Mouse (Mus musculus) kidney, adult 8-10 months (tissue): Measurements from ENCODE around the gene Rph3al.

ENCODE experiments used
- DNase-seq, 2 experiments: peaks; one replicate each; pipeline ENCODE4 v3.0.0; 2022

The Rph3al gene

DNA sequence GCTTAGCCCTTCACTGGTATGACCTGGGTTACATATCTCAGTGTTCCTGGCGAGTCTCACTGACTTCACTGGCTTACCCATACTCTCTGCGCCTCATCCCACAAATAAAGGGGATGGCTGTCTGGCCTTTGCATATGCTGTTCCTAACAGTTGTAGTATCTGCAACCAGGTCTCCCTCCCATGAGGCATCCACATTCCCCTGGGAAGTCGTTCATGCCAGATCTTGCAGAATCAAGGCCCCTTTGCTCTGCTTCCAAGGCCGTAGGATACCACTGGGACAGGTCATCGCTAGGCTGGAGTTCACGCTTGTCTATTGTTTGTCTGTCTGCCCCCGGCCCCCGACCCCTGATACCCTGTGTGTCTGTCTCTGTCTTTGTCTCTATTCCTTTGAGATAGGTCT lies 78.8 kb downstream of the Rph3al start:
- no peak for DNase-seq

DNA sequence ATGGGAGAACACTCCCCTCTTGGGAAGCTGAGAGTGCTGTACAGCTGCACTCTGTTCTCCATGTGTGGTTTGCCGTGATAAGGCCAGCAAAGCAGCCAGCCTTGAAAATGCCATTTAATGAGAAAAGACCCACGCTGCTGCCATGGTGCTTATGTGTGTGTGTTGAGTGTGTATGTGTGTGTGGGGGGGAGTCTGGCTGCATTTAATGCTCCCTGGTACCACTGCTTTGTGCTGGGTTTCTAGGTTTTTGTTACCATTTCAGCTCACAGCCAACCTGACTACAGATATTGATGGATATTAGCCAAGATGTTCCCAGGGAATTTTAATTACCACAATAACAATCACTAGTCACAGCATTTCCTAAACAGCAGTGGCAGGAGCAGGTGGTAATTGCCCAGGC lies 79.3 kb downstream of the Rph3al start:
- DNase-seq: no peak

DNA sequence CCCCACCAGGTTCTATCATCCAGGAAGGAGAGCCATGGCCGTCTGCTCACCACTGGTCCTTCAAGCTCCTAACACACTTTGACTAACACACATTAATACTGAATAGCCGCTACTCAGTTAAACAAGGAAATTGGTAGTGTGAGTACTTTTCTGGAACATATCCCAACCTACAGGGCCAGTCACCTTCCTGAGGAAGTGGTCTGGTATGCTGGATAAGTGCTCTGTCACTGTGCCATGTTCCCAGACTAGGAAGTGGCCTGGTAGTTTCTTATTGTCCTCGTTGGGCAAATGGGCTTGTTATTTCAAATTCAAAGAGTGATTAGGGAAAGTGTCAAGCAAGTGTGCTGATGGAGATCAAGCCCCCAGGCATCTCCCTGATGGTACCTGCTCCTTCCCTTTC lies 80.4 kb downstream of the Rph3al start:
- DNase-seq: peak in 1 of 2 experiments; percentile 22

DNA sequence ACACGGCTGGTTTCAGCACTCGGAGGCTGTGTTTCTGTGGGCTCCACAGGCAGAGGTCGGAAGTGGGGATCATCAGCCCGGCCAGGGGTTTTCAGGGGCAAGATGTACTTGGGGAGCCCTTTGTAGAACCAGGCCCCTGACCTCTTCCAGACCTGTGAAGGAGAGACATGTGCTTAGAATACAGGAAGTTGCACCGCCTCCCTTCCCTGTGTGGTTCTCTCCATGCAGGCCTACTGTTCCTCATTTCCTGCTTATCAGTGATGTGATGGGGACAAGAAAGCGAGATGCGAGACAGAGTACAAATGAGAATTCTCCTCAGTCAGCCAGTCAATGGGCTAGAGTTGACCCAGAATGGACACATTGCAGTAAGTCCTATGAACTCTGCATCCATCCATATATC lies 83.9 kb downstream of the Rph3al start:
- no peak for DNase-seq

DNA sequence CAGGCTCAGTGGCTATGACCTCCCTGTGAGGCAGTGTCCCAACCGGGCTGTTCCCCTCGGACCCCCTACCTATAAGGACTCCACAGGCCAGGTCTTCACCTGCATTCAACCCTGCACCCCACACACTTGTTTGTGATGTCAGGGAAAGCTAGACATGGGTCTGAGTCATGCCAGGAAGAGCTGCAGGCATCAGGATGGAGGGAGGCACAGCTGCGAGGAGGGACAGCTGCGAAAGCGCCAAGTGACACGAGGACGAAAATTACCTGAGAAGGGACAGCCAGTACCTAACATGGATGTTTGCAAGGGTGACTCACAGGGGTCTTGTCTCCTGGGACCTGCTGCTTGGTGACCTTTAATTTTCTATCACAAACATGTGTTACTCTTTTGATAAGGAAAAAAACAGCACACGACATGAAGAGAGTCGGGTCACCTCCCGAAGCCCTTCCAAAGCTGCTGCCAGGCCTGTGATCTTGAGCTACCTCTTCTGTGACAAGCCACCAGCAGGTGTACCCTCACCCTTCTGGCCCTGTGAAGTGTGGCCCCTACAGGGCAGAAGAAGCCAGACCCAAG lies 85.1 kb downstream of the Rph3al start:
- no peak for DNase-seq

DNA sequence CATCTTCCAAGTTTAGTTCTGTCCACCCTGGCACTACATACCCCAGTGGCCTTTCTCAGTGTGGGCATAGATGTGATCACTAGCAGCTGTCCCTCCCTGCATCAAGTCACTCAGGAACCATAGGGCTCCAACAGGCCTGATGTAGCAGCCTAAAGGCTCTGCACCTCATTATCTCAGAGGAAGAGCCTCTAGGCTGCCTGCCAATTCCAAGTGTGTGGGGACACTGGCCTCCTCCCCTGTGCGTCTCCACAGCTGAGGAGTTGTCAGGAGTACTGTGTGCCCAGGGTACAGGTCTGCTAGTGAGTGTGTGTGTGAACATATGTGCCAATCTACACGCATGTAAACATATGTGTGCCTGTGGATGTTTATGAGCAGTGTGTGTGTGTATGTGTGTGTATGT lies 85.7 kb downstream of the Rph3al start:
- DNase-seq: no peak

DNA sequence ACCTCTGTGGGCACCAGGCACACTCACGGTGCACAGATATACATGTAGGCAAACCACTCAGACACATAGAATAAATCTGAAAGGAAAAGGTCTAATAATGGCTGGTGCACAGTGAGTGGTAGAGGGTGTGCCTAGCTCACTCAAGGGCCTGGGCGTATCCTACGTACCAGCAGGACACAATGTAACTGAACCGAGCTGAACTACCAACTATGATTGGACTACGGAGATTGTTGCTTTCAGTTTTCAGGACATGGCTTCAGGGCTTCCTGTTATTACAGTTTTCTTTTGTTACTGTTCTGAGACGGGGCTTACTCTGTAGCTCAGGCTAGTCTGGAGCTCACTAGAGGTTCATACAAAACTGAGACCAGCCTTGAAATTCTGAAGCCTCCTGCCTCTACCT lies 88.7 kb downstream of the Rph3al start:
- no peak for DNase-seq

DNA sequence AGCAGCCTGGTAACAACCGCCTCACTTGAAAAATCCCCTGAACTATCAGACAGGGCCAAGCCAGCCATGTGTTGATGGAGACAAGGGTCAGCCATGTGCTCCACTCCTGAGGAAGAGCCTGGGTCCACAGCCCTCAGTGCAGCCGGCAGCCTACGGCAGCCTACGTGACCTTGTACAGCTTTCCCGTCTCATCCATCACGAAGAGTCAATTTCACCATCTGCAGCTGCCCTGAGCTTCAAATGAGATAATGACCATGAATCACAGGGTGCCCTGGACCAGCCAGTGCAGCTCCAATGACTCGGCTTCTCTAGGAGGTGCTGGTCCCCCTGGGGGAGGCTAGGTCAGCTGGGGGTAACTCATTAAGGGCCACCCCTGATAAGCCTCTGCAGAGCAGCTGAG lies 91.6 kb downstream of the Rph3al start:
- no peak for DNase-seq

DNA sequence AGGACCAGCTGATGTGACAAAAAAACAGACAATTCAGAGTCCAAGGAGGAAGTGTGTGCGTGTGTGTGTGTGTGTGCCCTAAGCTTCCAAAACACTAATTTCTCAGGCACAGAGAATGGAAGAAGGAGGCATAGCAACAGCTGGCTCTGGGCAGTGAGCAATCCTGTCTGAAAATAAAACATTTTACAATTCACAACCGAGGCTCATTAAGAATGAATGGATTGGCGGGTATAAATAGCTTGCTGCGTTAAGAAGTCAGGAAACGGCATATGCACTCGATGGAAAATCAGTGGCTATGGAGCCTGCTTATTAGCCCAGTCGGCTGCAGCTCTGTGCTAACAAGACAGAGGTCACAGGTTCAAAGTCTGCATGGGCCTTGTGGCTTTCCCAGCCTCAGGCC lies 92.6 kb downstream of the Rph3al start:
- no peak for DNase-seq

DNA sequence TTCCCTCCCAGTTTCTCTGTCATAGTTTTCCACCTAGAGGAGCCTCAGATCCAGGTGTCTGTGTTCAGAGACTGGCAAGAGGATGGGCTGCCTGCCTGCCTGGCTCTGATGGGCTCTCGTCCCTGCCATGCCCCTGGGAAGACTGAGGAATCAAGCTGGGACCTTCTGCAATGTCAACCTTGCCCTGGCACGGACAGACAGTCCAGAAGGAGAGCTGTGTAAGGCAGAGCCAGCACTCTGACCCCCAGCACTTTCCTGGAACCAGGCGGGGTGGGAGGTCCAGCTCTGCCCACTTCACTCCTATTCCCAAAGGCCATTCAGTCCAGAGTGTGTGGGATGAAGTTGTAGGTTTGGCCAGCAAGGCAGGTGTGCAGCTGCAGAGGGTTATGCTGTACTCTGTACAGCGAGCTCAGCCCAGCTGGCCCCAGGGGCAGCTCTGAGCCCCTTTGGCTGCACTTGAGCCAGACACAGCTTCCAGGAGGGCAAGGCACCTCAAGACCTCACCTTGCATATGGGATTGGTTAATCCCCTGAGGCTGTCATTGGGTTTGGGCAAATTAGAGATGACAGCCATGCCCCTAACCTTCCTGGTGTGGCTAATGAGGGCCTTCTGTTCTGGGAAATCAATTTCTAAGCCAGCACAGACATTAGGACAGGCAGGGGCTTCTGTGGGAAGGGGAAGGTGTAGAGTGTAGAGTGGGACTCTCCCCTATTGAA lies 95.2 kb downstream of the Rph3al start:
- no peak for DNase-seq

DNA sequence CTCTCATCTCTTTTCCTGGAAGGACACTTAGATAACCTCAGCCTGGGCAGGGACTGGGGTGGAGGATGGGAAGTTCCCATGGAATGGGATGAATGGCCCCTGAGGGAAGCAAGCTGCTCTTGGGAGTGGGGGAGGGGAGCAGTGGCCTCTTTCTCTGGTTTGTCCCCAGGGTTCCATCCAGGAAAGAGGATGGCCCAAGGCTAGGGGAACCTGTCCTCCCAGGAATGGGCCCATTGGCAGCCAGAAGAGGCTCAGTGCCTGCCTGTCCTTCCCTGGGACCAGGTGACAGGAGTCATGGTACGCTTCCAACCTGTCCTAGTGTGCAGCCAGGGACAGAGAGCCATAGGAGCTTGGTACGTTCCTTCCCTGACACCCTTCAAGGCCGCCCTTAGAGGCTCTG lies 96.7 kb downstream of the Rph3al start:
- no peak for DNase-seq

DNA sequence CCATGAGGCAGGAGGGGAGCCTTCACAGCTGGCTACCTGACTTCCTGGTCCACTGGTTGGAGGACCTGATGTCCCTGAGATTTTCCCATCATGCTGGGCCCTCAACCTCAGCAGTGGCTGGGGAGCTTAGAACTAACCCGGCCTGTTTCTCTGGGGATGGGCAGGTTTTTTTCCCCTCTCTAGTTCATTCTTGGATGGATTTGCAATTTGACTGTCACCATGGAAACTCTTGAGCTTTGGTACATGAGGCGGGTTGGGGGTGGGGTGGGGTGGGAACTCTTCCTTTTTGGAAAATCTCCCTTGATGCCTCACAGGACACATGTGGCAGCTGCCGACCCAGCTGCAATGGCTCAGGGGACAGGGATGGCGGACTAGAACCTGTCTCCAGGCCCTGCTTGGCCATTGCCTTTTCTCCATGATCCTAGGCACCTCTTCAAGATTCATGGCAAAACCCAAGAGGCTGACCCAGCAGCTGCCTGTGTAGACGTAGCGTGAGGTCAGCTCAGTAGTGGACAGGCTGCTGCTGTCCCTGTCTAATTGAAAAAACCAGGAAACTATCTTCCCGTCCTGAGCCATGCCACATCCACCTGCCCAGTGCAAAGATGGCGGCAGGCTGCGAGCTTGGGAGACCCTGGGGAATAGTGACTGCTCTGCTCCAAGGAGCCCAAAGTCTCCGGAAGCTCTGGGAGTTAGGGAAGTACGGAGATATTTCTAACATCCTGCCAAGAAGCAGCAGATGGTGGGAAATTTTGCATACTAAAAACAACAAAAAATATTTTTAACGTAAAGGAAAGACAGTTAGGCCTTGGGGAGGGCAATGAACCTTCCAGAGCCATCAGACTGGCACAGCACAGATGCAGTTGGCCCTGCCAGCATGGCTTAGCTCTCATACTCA lies 98.4 kb downstream of the Rph3al start:
- no peak for DNase-seq

DNA sequence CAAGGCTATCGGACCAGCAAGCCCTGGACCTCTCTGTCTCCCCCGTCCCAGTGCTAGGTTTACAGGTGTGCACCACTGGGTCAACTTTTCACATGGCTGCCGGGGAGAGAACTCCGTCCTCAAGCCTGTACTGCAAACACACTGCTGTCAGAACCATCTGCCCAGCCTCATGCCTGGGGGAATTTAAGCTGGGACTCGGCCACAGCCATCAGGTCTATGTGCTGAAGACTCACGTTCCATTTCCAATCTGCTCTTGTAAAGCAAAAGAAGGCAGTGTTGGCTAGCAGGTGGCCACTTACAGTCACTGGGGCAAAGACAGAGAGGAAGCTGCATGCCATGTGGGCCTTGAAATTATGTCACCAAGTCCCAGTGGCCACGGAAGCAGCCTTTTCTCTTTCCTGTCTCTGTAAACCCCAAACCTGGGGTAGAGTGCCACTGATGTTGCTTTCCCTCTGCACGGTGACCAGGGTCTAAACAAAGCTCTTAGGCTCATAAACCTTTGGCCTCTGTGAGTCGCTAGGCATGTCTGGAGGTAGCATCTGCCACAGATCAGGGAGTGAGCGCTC lies 99.3 kb downstream of the Rph3al start:
- no peak for DNase-seq

DNA sequence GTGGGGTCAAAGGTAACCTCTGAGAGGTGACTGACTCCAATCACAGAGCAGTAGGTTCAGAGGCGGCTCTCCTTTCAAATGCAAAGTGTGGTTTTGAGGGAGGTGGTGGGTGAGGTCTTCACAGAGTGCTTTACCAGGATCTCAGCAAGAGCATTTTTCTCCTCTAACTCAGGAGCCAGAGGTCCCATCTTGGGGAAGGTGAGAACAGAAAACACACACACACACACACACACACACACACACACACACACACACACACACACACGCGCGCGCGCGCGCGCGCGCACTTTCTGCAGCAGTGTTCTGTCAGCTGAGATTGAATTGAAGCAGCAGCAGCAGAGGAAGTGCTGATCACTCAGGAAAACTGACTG lies 102.0 kb downstream of the Rph3al start:
- no peak for DNase-seq

DNA sequence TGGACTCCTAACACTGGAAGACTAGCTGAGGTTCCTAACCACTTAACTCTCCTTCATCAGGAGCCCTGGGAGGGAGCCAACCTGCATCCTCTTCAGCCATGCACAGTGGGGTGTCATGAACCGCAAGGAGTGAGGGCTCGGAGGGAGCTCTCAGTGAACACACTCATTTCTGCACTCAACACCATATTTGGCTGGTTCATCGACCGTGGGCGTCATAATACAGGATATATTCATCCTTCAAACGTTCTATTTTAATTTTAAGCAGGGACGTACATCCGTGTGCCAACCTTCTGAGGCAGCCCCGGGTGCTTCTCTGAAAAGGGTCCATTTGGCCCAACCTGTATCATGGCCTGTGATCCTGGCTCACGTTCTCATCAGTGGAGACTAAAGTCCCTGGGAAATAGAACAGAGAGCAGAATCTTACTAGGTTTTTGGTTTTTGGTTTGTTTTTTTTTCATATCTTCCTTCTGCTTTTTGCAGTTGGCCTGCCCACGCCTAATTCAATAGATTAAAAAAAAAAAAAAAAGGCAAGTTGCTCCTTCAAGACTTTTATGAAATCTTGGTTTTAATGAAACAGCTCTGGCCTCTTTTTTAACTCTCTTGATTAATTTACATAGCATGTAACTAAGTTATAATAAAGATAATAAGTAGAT lies 102.5 kb downstream of the Rph3al start:
- DNase-seq: no peak

DNA sequence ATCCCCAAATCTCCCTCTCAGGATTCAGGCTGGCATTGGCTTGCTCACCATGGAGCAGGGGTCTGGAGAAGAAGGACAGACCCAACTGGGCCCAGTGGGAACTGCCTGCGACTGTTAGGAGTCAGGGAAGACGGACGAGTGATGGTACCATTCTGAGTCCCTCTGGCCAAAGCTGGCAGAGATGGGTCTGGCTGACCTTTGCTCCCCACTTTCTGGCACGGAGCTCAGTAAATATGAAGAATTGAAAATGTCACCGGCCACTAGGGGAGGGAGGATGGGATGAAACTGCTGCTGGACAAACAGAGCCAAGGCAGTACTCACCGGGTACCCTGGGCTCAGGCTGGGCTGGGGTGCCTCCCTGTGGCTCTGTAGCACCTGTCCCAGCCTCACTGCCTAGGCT lies 105.1 kb downstream of the Rph3al start:
- peak in 1 of 2 experiments; percentile 41 for DNase-seq

DNA sequence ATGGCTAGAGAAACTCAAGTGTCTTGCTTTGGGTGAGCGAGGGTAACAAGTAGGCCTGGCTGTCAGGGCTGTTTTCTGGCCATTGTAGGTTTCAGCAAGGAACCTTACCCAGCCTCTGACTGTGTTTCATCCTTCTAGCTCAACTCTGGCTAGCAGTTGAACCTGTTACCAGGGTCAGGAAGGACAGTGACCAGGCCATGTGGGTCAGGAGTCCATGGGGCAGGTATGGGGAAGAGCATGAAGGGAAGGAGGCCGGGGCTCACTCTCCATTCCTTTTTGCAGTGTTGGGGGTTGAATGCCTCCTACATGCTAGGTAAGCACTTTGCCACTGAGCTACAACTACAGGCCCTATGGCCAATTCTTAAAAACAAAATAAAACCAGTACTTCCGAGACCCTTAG lies 107.8 kb downstream of the Rph3al start:
- DNase-seq: peak; percentile 22 to 47

DNA sequence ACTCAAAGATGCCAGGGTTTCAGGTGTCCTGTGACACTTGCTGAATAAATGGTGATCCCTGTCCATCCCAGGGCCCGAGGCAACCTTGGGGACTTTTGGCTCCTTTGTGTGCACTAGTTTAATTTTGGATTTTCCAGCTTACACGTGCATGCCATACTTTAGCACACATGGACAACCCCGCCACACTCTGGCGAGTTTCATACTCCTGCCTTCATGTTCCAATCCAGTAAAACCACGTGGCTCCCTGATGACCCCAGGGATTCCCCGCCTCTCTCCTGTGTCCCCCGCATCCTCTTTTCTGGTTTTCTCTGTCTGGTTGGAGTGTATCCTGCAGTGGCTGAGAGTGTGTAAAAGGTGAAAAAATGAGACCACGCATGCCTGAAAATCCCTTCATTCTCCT lies 110.8 kb downstream of the Rph3al start:
- no peak for DNase-seq

DNA sequence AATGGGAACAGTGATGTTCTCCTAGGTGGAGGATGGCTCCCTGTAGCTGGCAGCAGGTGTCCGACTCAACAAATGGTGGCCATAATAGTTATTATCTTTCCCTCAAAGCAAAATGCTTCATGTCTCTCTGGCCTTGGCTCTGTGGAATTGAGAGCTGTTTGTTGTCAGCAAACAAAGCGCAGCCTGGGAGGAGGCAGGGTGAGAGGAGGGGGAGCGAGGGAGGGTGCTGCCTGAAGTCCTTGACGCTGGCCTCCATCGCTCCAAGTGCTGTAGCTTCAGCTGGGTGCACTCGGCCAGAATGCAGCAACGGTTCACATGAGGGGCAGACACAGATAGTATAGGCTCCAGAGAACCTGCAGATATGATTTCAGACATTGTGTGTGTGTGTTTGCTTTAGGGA lies 114.7 kb downstream of the Rph3al start:
- no peak for DNase-seq

DNA sequence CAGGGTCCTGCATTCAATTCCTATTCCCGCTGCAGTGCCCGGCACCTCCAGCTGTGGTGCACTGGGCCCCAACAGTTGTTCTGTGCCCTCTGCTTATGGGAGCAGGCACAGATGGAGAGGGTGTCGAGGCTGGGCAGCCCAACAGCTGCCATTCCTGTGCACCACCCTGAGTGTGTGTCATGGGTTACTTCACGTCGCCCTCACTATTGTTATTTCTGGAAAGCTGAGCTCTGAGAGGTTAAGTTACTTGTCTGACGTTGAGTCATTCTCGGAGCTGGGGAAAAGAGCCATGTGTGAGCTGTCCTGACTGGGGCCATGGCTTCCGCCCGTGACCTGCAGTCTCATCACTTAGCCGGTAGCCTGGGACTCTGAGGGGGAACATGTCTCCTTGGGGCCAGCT lies 125.1 kb downstream of the Rph3al start:
- no peak for DNase-seq

DNA sequence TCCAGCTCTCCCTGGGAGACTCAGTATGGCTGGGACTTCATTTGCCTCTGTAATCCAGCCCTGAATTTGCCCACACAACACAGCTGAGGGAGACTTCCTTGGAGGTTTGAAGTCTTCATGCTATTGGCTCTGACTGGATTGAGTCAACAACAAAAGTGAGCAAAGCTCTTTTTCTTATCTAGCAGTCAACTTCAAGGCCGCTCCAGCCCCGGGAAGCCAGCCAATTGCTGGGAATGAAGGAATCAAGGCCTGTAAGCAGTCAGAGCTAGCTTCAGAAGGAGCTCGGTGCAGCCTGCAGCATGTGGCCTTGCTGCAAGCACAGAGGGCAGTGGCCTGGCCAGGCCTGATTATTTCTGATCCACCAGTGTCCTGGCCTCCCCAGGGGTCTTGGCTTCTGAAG lies 126.3 kb downstream of the Rph3al start:
- peak; percentile 73 to 81 for DNase-seq

DNA sequence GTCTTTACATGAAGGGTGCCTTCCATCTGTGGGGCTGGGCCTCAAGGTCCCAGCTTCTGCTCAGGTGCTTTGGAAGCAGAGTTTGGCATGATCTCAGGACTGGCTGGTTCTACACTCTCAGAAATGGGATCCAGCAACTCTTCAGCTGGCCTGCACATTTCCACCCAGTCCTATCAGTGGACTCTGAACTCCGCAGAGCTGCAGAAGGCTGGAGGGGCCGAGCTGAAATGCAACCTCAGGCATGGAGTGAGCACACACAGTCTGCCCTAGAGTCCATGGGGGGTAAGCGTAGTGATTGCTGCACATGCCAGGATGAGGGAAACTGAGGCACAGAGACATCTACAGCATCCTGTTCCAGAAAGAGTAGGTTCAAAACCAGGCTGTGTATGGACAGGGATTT lies 127.7 kb downstream of the Rph3al start:
- DNase-seq: no peak

DNA sequence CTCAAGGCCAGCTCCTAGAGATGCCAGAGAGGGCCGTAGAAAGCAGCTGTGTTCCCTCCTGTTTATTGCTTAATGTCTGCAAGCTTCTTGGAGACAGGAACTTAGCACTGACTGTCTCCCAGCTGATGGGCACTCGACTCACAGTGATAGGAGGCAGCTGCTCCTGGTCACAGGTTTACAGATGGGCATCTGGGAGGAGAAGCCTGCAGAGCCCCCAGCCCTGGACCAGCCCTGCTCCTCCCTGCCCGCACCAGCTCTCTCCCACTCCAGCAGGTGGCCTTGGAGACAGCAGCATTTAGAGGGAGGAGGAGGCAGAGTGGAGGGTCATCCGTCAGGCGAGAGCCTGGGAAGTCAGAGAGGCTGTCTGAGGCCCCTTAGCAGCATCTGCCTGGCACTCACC lies 130.7 kb downstream of the Rph3al start:
- DNase-seq: no peak
